Mouse (Mus musculus): ENCODE measurements at regions not wholly inside any gene's neighbourhood (a gene's known extent, or its start where the extent isn't known, plus 50 kb on each side); places are given as distances from the start of the nearest gene placed in this dataset.
"Not testable (repeated sequence)": the region's sequence is repeated elsewhere in the genome, so short reads cannot be mapped to it uniquely, and the experiment has no call there.

DNA sequence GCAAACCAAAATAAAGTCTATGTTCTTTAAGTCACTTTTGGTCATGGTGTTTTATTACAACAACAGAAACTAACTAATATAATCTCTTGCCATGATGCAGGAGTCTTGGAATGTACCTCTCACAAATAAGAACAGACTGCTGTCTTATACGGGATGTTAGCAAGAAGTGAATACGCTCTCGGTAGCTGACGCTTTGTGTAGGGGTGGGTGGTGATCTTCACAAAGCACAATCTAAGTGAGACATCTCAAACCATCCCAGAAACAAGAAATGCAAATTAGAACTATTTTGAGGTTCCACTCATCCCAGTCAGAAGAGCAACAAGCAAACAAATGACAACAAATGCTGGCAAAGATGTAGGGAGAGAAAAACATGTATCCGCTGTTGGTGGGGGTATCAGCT lies 339.7 kb upstream of the Clnk start:
- Histone ChIP-seq H3K4me1 (ENCODE audit: control insufficient read depth, insufficient read depth, low read length) (no peaks in the 10 kb centered on the region), H3K27ac (ENCODE audit: control insufficient read depth, insufficient read depth, low read depth, low read length) (no peak overlapping the region), H3K4me3 (ENCODE audit: control insufficient read depth, low read depth, low read length) (no peak overlapping the region), H3K27me3 (ENCODE audit: control insufficient read depth, insufficient read depth, low read length) (no peaks in the 10 kb centered on the region), H3K36me3 (ENCODE audit: control insufficient read depth, insufficient read depth, low read length) (no peaks in the 10 kb centered on the region)
- TF ChIP-seq POLR2A (IDR thresholded peaks at IDR 0.05; ENCODE audit: control insufficient read depth, low read depth, low read length) (no peak), CTCF (IDR thresholded peaks at IDR 0.05; ENCODE audit: control insufficient read depth, insufficient read depth, insufficient replicate concordance, low read depth, low read length) (no peak)

DNA sequence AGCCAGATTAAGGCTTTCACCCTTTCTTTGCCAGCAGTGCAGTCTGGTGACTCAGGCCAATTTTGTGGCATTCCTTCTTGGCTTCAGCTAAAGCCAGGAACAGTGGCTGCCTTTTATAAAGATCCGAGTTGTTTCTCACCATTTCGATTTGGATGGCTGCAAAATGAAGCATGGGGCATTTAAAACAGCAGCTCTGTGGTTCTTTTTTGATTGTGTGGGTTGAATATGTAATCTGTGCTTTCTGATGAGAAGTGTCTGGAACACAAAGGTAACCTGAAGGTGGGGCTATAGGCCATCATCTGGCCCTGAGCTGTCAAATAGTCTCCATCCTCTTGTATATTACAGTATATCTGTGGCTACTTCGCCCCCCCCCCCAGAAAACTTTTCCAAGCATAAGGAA lies 338.4 kb upstream of the Clnk start:
- Histone ChIP-seq H3K4me3 (ENCODE audit: control insufficient read depth, low read depth, low read length) (no peak overlapping the region), H3K27me3 (ENCODE audit: control insufficient read depth, insufficient read depth, low read length) (no peaks in the 10 kb centered on the region), H3K4me1 (ENCODE audit: control insufficient read depth, insufficient read depth, low read length) (no peaks in the 10 kb centered on the region), H3K27ac (ENCODE audit: control insufficient read depth, insufficient read depth, low read depth, low read length) (no peak overlapping the region), H3K36me3 (ENCODE audit: control insufficient read depth, insufficient read depth, low read length) (no peaks in the 10 kb centered on the region)
- TF ChIP-seq CTCF (IDR thresholded peaks at IDR 0.05; ENCODE audit: control insufficient read depth, insufficient read depth, insufficient replicate concordance, low read depth, low read length) (no peak), POLR2A (IDR thresholded peaks at IDR 0.05; ENCODE audit: control insufficient read depth, low read depth, low read length) (no peak)

DNA sequence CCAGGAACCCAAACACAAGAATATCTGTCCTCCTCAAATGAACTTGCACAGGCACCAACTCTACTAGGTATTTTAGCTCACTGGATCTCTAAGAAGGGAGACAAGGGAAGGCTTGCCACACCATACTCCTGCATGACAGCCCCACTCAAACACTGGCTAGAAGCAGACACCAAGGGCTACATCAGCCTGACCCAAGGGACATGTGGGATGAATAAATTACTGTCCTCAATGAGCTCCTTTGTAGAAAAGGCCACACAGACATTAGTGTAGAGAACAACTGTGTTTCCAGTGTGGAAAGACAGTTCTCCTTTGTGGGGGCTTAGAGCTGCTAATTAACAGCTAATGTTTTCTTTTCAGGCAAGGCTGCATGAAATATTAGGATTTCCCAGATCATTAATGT lies 335.9 kb upstream of the Clnk start:
- no peak for TF ChIP-seq POLR2A (IDR thresholded peaks at IDR 0.05; ENCODE audit: control insufficient read depth, low read depth, low read length)
- H3K4me1 ChIP-seq (ENCODE audit: control insufficient read depth, insufficient read depth, low read length), result no peaks in the 10 kb centered on the region
- no peaks in the 10 kb centered on the region for H3K36me3 ChIP-seq (ENCODE audit: control insufficient read depth, insufficient read depth, low read length)
- no peak overlapping the region for H3K4me3 ChIP-seq (ENCODE audit: control insufficient read depth, low read depth, low read length)
- H3K27me3 ChIP-seq (ENCODE audit: control insufficient read depth, insufficient read depth, low read length), result no peaks in the 10 kb centered on the region
- no peak overlapping the region for H3K27ac ChIP-seq (ENCODE audit: control insufficient read depth, insufficient read depth, low read depth, low read length)

DNA sequence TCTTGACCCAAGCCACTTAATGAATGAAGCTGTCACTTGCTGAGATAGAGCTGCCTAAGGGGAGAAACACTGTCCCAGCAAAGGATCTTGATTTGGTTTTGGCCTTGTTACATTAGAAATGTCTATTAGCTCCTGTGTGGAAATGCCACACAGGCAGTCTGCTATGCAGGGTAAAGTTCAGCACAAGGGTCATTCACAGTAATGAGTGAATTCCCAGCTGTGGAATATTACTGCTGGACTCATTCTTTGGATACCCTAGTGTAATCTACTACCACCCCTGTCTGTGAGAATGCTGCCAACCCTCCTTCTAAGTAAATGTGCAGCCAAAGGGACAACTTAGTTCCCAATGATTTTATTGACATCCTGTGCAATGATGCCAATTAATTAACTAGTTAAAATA lies 322.2 kb upstream of the Clnk start:
- no peaks in the 10 kb centered on the region for H3K27me3 ChIP-seq (ENCODE audit: control insufficient read depth, insufficient read depth, low read length)
- H3K4me1 ChIP-seq (ENCODE audit: control insufficient read depth, insufficient read depth, low read length), result no peaks in the 10 kb centered on the region
- H3K4me3 ChIP-seq (ENCODE audit: control insufficient read depth, low read depth, low read length), result no peak overlapping the region
- H3K36me3 ChIP-seq (ENCODE audit: control insufficient read depth, insufficient read depth, low read length), result no peaks in the 10 kb centered on the region
- TF ChIP-seq CTCF (IDR thresholded peaks at IDR 0.05; ENCODE audit: control insufficient read depth, insufficient read depth, insufficient replicate concordance, low read depth, low read length) (no peak), POLR2A (IDR thresholded peaks at IDR 0.05; ENCODE audit: control insufficient read depth, low read depth, low read length) (no peak)
- H3K27ac ChIP-seq (ENCODE audit: control insufficient read depth, insufficient read depth, low read depth, low read length), result no peak overlapping the region

DNA sequence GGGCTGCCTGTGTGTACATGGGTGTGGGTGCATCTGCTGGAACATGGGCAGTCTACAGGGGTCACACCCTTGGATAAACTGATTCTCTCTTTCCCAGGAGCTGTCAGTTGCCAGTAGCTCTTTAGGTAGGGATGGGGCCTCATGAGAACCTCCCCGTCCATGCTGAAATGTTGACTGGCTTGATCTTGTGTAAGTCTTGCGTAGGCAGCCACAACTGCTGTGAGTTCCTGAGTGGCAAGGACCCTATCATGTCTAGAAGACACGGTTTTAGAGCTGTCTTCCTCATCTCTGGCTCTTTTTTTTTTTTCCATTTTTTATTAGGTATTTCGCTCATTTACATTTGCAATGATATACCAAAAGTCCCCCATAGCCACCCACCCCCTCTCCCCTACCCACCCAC lies 314.5 kb upstream of the Clnk start:
- H3K27me3 ChIP-seq (ENCODE audit: control insufficient read depth, insufficient read depth, low read length); H3K36me3 ChIP-seq (ENCODE audit: control insufficient read depth, insufficient read depth, low read length); H3K4me3 ChIP-seq (ENCODE audit: control insufficient read depth, low read depth, low read length); H3K27ac ChIP-seq (ENCODE audit: control insufficient read depth, insufficient read depth, low read depth, low read length); H3K4me1 ChIP-seq (ENCODE audit: control insufficient read depth, insufficient read depth, low read length): not testable (repeated sequence)

DNA sequence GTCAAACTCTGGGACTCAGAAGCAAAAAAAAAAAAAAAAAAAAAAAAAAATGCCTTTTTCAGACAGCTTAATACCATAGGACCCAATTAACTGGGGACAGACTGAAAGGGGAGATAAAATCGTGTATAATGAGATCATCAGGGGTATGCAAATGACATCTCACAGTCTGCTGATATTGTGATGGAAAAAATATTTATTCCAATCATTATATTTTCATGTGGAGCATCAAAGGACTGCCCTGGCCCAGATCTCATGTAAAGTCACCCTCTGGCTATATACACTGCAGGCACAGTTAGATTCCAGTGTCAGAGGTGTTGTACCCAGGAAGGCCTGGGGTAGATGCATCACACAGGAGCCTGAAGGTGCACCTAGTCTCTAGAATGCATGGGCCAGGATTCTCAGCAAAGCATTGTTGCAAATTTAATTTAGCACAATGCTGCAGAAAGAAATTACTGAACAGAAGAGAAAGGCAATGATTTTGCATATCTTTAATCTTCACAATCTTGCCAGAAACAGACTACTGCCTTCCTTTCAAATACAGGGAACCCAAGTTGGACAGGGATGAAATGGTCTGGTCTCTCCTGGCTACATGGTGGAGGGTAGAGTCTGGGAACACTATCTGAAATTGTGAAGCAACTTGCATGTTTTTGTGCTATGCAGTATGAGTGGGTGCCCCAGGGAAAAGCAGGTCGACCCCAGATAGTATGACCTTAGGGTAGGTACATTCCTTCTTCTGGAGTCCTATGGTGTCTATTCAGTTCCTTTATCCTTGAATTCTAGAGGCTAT lies 305.2 kb upstream of the Clnk start:
- TF ChIP-seq POLR2A (IDR thresholded peaks at IDR 0.05; ENCODE audit: control insufficient read depth, low read depth, low read length) (no peak), CTCF (IDR thresholded peaks at IDR 0.05; ENCODE audit: control insufficient read depth, insufficient read depth, insufficient replicate concordance, low read depth, low read length) (no peak)
- Histone ChIP-seq H3K36me3 (ENCODE audit: control insufficient read depth, insufficient read depth, low read length) (no peaks in the 10 kb centered on the region), H3K27ac (ENCODE audit: control insufficient read depth, insufficient read depth, low read depth, low read length) (no peak overlapping the region), H3K4me1 (ENCODE audit: control insufficient read depth, insufficient read depth, low read length) (no peaks in the 10 kb centered on the region), H3K4me3 (ENCODE audit: control insufficient read depth, low read depth, low read length) (no peak overlapping the region), H3K27me3 (ENCODE audit: control insufficient read depth, insufficient read depth, low read length) (no peaks in the 10 kb centered on the region)

DNA sequence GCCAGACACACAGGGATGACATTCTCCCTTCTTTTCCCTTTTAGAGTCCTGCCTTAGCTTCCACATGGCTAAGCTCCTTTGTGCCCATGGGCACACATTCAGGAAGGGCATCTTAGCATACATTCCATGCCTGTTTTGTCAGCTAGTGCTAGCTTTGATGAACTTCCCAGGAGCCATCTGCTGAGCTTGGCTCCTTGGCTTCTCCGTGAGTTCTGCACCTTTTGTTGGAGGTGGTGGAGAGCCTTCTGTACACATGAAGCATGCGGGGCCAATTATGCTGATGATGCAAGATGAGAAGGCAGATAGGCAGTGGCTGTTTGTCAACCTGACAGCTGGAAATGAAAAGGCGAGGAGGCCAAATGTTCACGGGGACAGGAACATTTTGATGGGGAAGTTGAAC lies 304.4 kb upstream of the Clnk start:
- H3K27me3 ChIP-seq (ENCODE audit: control insufficient read depth, insufficient read depth, low read length), result no peaks in the 10 kb centered on the region
- H3K36me3 ChIP-seq (ENCODE audit: control insufficient read depth, insufficient read depth, low read length), result no peaks in the 10 kb centered on the region
- no peak overlapping the region for H3K27ac ChIP-seq (ENCODE audit: control insufficient read depth, insufficient read depth, low read depth, low read length)
- H3K4me1 ChIP-seq (ENCODE audit: control insufficient read depth, insufficient read depth, low read length), result no peaks in the 10 kb centered on the region
- no peak overlapping the region for H3K4me3 ChIP-seq (ENCODE audit: control insufficient read depth, low read depth, low read length)
- TF ChIP-seq CTCF (IDR thresholded peaks at IDR 0.05; ENCODE audit: control insufficient read depth, insufficient read depth, insufficient replicate concordance, low read depth, low read length) (no peak), POLR2A (IDR thresholded peaks at IDR 0.05; ENCODE audit: control insufficient read depth, low read depth, low read length) (no peak)

DNA sequence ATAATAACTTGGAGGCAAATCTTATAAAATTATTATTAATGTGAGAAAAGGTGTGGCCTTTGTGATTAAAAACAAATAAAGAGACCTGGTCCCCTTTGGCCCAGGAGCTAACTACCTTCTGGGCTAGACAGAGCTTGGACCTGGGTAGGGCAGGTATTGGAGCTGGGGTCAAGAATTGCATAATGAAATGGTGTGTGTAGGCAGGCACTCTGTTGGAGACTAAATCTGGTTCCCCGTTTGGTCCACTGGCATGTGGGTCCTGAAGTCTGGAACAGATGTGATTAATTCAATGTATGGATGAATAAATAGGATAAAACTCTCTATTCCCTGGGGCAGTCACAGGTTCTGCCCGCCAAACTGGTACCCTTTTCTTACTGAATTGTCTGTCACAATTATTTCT lies 301.3 kb upstream of the Clnk start:
- Histone ChIP-seq H3K4me3 (ENCODE audit: control insufficient read depth, low read depth, low read length) (no peak overlapping the region), H3K27me3 (ENCODE audit: control insufficient read depth, insufficient read depth, low read length) (no peaks in the 10 kb centered on the region), H3K36me3 (ENCODE audit: control insufficient read depth, insufficient read depth, low read length) (no peaks in the 10 kb centered on the region), H3K27ac (ENCODE audit: control insufficient read depth, insufficient read depth, low read depth, low read length) (no peak overlapping the region), H3K4me1 (ENCODE audit: control insufficient read depth, insufficient read depth, low read length) (no peaks in the 10 kb centered on the region)
- no peak for TF ChIP-seq CTCF (IDR thresholded peaks at IDR 0.05; ENCODE audit: control insufficient read depth, insufficient read depth, insufficient replicate concordance, low read depth, low read length)
- no peak for TF ChIP-seq POLR2A (IDR thresholded peaks at IDR 0.05; ENCODE audit: control insufficient read depth, low read depth, low read length)
